Mouse (Mus musculus) skeletal muscle tissue, postnatal 0 days (tissue): Measurements from ENCODE around the gene Usp21. TPM values are rescaled to one million over a fixed set of nuclear protein-coding genes. Genes with fewer than 3 reads are reported as not detected.

Experiments
- polyA plus RNA-seq: library from polyadenylated mRNA; unstranded; fragments of >200 nt; fragmentation: Nextera tagmentation; extraction: Ambion mirVana; gene quantifications from 2 replicates; pipeline ENCODE4 v1.2.1, GENCODE M21; 2015

Usp21 gene
- 23.7 and 24.2 TPM in 2 replicates for polyA plus RNA-seq

GRCm38 (mm10) chr1:171287136-171288081 is at the start of gene Usp21:
Usp21 (minus strand) TSS chr1:171287991.

GRCm38 (mm10) chr1:171328839-171329432 is 41.1 kb upstream of the Usp21 start, which contains the start of gene Dedd:
Dedd (plus strand) TSS chr1:171329145.

GRCm38 (mm10) chr1:171294298-171295062 is 6.7 kb upstream of the Usp21 start, which contains the start of gene Ufc1:
Ufc1 (minus strand) TSS chr1:171295024.

GRCm38 (mm10) chr1:171280916-171281527 is 6.8 kb downstream of the Usp21 start, which contains the start of gene Ppox:
Ppox (minus strand) TSS chr1:171281186.

GRCm38 (mm10) chr1:171269848-171270572 is 17.8 kb downstream of the Usp21 start, which contains the start of gene B4galt3:
B4galt3 (plus strand) TSS chr1:171270328.

GRCm38 (mm10) chr1:171250680-171251593 is 36.9 kb downstream of the Usp21 start, which contains the start of gene Ndufs2:
Ndufs2 (minus strand) TSS chr1:171251388.

GRCm38 (mm10) chr1:171249913-171250600 is 37.7 kb downstream of the Usp21 start, which contains the start of gene Adamts4:
Adamts4 (plus strand) TSS chr1:171250421.

GRCm38 (mm10) chr1:171234126-171234525 is 53.7 kb downstream of the Usp21 start, which contains the start of gene Fcer1g:
Fcer1g (minus strand) TSS chr1:171234365.

Other genes starting within 250 kb of the Usp21 start
- gene Fcgr3, start 223.1 kb downstream of the Usp21 start, polyA plus RNA-seq: 26.2 and 43.7 TPM in 2 replicates
- gene Cfap126, start 174.1 kb downstream of the Usp21 start, polyA plus RNA-seq: 1.7 and 1.8 TPM in 2 replicates
- gene Sdhc, start 137.4 kb downstream of the Usp21 start, polyA plus RNA-seq: 450 and 454 TPM in 2 replicates
- gene Mpz, start 137.3 kb downstream of the Usp21 start, polyA plus RNA-seq: 35.1 and 37.5 TPM in 2 replicates
- gene Pcp4l1, start 91.7 kb downstream of the Usp21 start, polyA plus RNA-seq: 4.4 and 6.3 TPM in 2 replicates
- gene Nr1i3, start 74.0 kb downstream of the Usp21 start, polyA plus RNA-seq: 0.22 and 0.23 TPM in 2 replicates
- 25.0 and 27.9 TPM in 2 replicates for gene Tomm40l, start 65.5 kb downstream of the Usp21 start, polyA plus RNA-seq
- 8.5 and 10.4 TPM in 2 replicates for gene Apoa2, start 62.9 kb downstream of the Usp21 start, polyA plus RNA-seq
- gene Fcer1g, start 53.6 kb downstream of the Usp21 start, polyA plus RNA-seq: 73.3 and 108 TPM in 2 replicates
- 6.3 and 7.5 TPM in 2 replicates for gene Adamts4, start 37.6 kb downstream of the Usp21 start, polyA plus RNA-seq
- gene Ndufs2, start 36.6 kb downstream of the Usp21 start, polyA plus RNA-seq: 474 and 493 TPM in 2 replicates
- 23.7 and 25.4 TPM in 2 replicates for gene B4galt3, start 17.7 kb downstream of the Usp21 start, polyA plus RNA-seq
- gene Ppox, start 6.8 kb downstream of the Usp21 start, polyA plus RNA-seq: 18.2 and 22.7 TPM in 2 replicates
- 77.6 and 87.2 TPM in 2 replicates for gene Ufc1, start 7.0 kb upstream of the Usp21 start, polyA plus RNA-seq
- 31.9 and 35.7 TPM in 2 replicates for gene Dedd, start 41.2 kb upstream of the Usp21 start, polyA plus RNA-seq
- 27.6 and 32.2 TPM in 2 replicates for gene Nit1, start 57.7 kb upstream of the Usp21 start, polyA plus RNA-seq
- gene Pfdn2, start 57.7 kb upstream of the Usp21 start, polyA plus RNA-seq: 98.8 and 101 TPM in 2 replicates
- gene Klhdc9, start 72.8 kb upstream of the Usp21 start, polyA plus RNA-seq: 1.3 and 1.7 TPM in 2 replicates
- 0.24 and 1.5 TPM in 2 replicates for gene Nectin4, start 82.1 kb upstream of the Usp21 start, polyA plus RNA-seq
- 1.8 and 2.5 TPM in 2 replicates for gene Arhgap30, start 101.0 kb upstream of the Usp21 start, polyA plus RNA-seq
- gene Usf1, start 123.3 kb upstream of the Usp21 start, polyA plus RNA-seq: 34.2 and 34.8 TPM in 2 replicates
- gene Tstd1, start 130.9 kb upstream of the Usp21 start, polyA plus RNA-seq: 1.1 and 1.5 TPM in 2 replicates
- 20.5 and 28.3 TPM in 2 replicates for gene F11r, start 149.5 kb upstream of the Usp21 start, polyA plus RNA-seq
- gene Alyref2, start 215.5 kb upstream of the Usp21 start, polyA plus RNA-seq: 11.3 and 13.8 TPM in 2 replicates
- not detected in 2 replicates for gene Itln1, start 247.3 kb upstream of the Usp21 start, polyA plus RNA-seq